Mouse (Mus musculus): ENCODE measurements around the gene Otub2. TPM values are rescaled to one million over a fixed set of nuclear protein-coding genes. Genes with fewer than 3 reads are reported as not detected.

Otub2 gene
- 1 to 10 TPM; 2.6 to 4.5 TPM for total RNA-seq (2021)

GRCm38 (mm10) chr12:103388505-103389347 lies at the start of gene Otub2:
TSS of gene Otub2 (plus strand) at chr12:103388682.
- intact Hi-C loops (cut with DNase I): loop anchor here (2.0 kb wide), 1 partner anchor 36 kb away; the partner anchor contains the start of gene Ddx24
- DNase-seq: peak; percentile 98

GRCm38 (mm10) chr12:103341212-103341611 lies 47.3 kb upstream of the Otub2 start:
- no peak for DNase-seq
- intact Hi-C loops (cut with DNase I): no loop called here

- intact Hi-C loops (cut with DNase I): no loop called here
- DNase-seq: no peak
Measured at GRCm38 (mm10) chr12:103343456-103343855, 45.0 kb upstream of the Otub2 start.

- no peak for DNase-seq
- intact Hi-C loops (cut with DNase I): no loop called here
Measured at GRCm38 (mm10) chr12:103344934-103345333, 43.5 kb upstream of the Otub2 start.

GRCm38 (mm10) chr12:103346945-103347344 lies 41.5 kb upstream of the Otub2 start:
- intact Hi-C loops (cut with DNase I): no loop called here
- DNase-seq: no peak

GRCm38 (mm10) chr12:103347406-103347805 lies 41.1 kb upstream of the Otub2 start:
- DNase-seq: no peak
- intact Hi-C loops (cut with DNase I): no loop called here

- peak; percentile 83 to 90 for DNase-seq
- intact Hi-C loops (cut with DNase I): loop anchor here (1.0 to 2.0 kb wide), 2 partner anchors 23 to 206 kb away; no protein-coding TSS in a partner anchor
Measured at GRCm38 (mm10) chr12:103348506-103348905, 40.0 kb upstream of the Otub2 start.

GRCm38 (mm10) chr12:103352735-103353134 lies 35.7 kb upstream of the Otub2 start:
- intact Hi-C loops (cut with DNase I): no loop called here
- DNase-seq: peak; percentile 61 to 66

- intact Hi-C loops (cut with DNase I): no loop called here
- peak; percentile 61 to 72 for DNase-seq
Measured at GRCm38 (mm10) chr12:103353538-103353937, 34.9 kb upstream of the Otub2 start.

- DNase-seq: peak; percentile 49 to 58
- intact Hi-C loops (cut with DNase I): no loop called here
Measured at GRCm38 (mm10) chr12:103355746-103356414, 32.6 kb upstream of the Otub2 start, which contains the start of gene Asb2. TSS of gene Asb2 (minus strand) at chr12:103356001.

GRCm38 (mm10) chr12:103356415-103356748 lies 32.1 kb upstream of the Otub2 start:
- intact Hi-C loops (cut with DNase I): no loop called here
- no peak for DNase-seq

GRCm38 (mm10) chr12:103358216-103358615 lies 30.3 kb upstream of the Otub2 start:
- DNase-seq: peak; percentile 66
- intact Hi-C loops (cut with DNase I): no loop called here

- DNase-seq: peak in 1 of 2 experiments; percentile 40
- intact Hi-C loops (cut with DNase I): no loop called here
Measured at GRCm38 (mm10) chr12:103358951-103359801, 29.3 kb upstream of the Otub2 start.

GRCm38 (mm10) chr12:103360812-103361211 lies 27.7 kb upstream of the Otub2 start:
- intact Hi-C loops (cut with DNase I): no loop called here
- DNase-seq: peak in 1 of 2 experiments; percentile 17

- no peak for DNase-seq
- intact Hi-C loops (cut with DNase I): no loop called here
Measured at GRCm38 (mm10) chr12:103361539-103362307, 26.8 kb upstream of the Otub2 start.

GRCm38 (mm10) chr12:103362336-103362735 lies 26.1 kb upstream of the Otub2 start:
- peak in 1 of 2 experiments; percentile 70 for DNase-seq
- intact Hi-C loops (cut with DNase I): no loop called here

GRCm38 (mm10) chr12:103367171-103367570 lies 21.3 kb upstream of the Otub2 start:
- intact Hi-C loops (cut with DNase I): loop anchor here (5.0 kb wide), 1 partner anchor 225 kb away; no protein-coding TSS in a partner anchor
- DNase-seq: peak in 1 of 2 experiments; percentile 15

GRCm38 (mm10) chr12:103367620-103368325 lies 20.7 kb upstream of the Otub2 start:
- intact Hi-C loops (cut with DNase I): loop anchor here (1.0 to 5.0 kb wide), 2 partner anchors 42 to 225 kb away; no protein-coding TSS in a partner anchor
- DNase-seq: peak; percentile 83 to 85

- no peak for DNase-seq
- intact Hi-C loops (cut with DNase I): loop anchor here (1.0 to 5.0 kb wide), 2 partner anchors 43 to 226 kb away; no protein-coding TSS in a partner anchor
Measured at GRCm38 (mm10) chr12:103368326-103368669, 20.2 kb upstream of the Otub2 start.
